Mouse (Mus musculus): Measurements from ENCODE around the gene Yy1. TPM values are rescaled to one million over a fixed set of nuclear protein-coding genes. Genes with fewer than 3 reads are reported as not detected.

The Yy1 gene
- total RNA-seq (2021), result 10 to 100 TPM; 52.1 to 55.8 TPM

DNA sequence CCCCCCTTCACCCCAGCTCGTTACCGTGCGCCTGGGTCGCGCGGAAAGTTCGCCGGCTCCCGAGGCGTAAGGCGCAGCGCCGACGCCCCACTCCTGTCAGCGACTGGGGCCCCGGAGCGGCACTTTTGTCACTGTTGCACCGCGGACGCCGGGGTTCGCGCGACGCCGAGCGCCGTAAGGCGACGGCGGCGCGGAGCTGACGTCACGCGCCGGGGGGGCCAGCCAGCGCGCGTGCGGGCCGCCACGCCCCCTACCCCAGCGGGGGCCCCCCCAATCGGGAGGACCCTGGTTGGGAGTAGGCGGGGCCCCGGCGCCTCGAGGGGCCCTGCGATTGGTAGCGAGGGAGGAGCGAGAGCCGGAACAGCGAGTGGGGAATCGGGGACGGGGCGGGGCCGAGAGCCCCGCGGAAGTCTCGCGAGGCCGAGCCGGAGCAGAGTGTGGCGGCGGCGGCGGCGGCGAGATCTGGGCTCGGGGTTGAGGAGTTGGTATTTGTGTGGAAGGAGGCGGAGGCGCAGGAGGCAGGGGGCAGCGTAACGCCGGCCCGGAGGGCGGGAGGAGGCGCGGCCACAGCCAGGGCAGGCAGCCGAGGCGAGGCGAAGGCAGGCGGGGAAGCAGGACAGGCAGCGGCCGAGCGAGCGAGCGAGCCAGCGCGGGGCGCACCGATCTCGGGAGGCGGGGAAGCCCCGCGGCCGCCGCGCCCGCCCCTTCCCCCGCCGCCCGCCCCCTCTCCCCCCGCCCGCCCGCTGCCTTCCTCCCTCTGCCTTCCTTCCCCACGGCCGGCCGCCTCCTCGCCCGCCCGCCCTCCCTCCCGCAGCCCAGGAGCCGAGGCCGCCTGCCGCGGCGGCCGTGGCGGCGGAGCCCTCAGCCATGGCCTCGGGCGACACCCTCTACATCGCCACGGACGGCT lies at the start of gene Yy1:
Gene Yy1 (plus strand): TSS at position 428 of the 907 bp plus-strand sequence.
- peak; percentile 97 to 98 for DNase-seq

DNA sequence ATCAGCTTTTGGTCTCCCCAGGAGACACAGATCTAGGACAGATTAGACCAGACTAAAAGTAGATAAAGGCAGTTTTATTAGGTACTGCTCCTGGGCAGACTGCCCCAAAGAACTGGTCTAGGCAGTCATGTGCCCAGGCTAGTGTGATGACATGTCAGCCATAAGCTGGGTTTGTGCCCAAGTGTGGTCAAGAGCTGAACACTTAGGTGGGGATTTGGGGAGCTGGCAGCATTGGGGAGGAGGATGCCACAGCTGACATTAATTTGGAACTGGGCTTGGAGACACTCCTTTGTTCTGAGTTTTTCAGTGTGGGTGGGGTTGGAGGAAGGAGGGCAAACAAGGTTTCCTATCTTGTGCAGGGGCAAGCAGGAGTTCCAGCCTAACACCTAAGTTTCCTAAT lies 46.8 kb upstream of the Yy1 start:
- no peak for DNase-seq

DNA sequence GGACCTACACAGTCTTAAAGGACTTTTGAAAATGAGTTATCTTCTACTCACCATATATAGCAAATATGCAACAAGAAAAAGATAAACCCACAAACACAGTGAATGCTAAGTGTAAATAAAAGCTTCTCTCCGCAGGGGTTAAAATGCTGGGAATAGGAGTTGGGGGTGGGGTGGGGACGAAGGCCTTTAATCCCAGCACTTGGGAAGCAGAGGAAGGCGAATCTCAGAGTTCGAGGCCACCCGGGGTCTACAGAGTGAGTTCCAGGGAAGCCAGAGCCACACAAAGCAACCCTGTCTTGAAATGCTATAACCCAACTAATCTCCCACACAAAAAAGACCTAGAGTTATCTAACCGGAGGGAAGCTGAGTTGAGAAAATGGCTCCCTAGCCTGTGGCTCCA lies 43.8 kb upstream of the Yy1 start:
- no peak for DNase-seq

DNA sequence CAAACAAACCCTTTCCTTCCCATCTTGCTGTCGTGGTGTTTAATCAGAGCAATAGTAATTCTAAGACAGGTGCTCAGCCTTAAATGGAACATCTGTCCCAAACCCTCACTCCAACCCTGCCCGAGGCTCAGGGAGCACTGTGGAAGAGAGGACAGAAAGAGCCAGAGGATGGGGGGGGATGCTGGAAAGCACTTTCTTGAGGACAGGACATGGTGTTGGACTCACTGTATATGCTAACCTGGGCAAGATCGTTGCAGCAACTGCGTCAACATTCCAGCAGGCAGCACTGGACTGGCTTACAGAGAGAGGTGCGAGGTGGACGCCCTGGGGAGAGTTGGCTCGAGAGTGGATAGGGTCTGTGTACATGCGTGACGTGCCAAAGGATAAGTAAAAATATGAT lies 43.3 kb upstream of the Yy1 start:
- no peak for DNase-seq

DNA sequence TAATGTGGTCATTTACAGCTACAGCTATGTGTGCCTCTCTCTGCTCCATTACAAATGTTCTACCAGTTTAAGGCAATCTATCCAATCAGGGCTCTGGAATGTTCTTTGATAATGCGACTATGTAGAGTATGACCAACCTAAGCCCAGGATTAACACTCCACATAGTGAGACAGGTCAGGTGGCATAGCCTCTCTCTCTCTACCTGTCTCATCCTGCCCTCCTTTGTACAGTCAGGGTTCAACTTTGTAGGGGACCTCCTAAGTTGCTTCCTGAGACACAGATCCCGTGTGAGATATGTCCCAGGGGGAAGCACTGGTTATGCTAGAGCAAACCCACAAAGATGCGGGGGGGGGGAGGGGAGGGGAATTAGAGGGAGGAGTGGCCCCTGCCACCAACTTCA lies 42.5 kb upstream of the Yy1 start:
- no peak for DNase-seq

DNA sequence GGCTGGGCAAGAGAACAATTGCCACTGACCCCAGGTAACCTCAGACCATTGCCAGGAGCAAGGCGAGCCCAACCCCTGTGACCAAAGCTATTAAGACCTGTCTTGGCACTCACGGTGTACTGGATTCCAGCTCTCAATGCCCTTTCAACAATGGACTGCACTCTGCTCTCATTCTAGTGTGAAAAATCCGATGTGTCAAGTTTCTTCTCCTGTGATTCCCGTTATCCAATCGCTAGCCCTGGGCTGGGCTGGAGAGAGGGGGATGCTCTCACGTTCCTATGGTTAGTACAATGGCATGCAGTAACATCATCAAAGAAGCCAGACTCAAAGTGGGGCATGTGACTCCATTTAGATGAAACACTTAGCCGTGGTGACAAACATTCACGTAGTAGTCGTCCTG lies 41.0 kb upstream of the Yy1 start:
- DNase-seq, result no peak

DNA sequence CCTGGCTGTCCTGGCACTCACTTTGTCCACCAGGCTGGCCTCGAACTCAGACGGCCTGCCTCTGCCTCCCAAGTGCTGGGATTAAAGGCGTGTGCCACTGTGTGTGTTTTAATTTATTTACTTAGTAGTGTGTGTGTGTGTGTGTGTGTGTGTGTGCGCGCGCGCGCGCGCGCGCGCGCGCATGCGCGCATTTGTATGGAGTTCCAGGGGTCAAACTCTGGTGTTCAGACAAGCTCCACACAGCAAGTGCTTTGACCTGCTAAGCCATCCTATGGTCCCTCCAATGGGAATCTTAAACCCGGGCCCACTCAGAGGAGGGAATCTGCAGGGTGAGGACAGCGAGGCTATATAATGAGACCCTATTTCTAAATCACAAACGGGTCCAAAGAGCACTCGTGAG lies 37.6 kb upstream of the Yy1 start:
- DNase-seq, result no peak

DNA sequence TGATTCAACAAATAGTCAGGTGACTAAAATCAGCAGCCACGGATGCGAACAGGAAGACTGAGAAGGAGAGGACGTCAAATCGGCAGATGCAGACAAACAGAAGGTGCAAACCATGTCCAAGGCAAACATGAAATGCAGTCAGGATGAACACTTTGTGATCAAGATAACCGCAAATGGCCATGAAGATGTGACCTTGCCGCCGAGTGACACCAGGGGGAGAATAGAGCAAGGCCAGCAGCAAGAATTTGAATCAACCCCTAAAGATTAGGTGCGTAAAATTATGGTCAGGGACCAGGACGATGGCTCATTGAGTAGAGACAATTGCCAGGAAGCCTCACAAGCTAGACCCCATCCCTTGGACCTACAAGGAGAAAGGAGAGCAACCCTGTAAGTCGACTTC lies 36.2 kb upstream of the Yy1 start:
- no peak for DNase-seq

DNA sequence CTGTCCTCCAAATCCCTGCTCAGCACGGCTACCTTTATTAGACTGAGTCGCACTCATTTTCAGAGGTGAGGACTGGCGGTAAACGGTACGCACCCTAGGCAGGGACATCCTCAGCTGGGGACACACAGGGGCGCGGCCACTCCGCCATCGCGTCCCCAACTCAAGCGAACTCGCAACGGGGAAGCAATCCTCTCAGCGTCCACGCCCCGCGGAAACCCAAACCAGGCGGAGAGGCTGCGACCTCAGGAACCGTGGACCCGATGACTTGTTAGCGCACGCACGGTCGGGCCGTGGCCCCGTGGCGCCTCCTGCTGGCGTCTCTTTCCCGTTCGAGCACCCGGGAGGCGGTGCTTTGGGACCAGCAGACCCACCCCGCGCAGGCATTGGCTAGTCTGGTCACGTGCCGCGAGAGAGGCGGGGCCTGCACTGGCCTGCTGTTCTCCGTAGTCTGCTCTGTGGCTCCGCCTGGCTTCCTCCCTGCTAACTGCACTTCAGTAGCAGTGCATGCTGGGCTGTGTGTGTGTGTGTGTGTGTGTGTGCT lies 35.0 kb upstream of the Yy1 start:
- peak; percentile 95 to 96 for DNase-seq

DNA sequence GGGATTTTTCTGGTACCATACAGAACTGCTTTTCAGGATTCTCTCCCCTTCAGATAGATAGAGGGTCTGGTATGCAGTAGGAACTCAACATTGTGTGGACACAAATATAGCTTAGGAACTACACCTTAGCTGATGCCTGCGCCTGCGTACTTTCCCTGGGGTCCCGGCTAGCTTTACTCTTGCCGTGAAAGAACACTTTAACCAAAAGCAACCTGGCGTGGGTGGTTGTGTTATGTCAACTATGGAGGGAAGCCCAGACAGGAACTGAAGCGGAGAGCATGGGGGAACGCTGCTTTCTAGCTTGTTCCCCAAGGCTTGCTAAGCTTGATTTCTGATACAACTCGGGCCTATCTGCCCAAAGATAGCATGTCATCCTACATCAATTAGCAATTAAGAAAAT lies 34.5 kb upstream of the Yy1 start:
- DNase-seq, result peak in 1 of 2 experiments; percentile 28

DNA sequence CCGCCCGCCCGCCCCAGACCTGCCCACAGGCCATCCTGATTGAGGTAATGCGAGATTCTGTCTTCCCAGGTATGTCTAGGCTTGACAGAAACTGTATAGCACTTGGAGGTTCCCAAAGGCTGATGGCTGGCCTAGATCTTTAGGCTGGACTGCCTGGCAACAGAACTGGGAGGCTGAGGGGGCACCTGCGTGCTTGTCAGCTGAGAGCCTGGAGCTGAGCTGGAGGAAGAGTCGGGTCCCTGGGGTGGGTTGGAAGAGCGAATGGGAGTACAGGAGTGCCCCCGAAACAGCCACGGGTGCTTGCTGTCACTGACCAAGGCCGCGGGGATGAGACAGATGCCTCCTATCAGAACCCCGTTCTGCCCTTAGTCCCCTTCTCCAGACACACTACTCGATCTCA lies 34.1 kb upstream of the Yy1 start:
- no peak for DNase-seq

DNA sequence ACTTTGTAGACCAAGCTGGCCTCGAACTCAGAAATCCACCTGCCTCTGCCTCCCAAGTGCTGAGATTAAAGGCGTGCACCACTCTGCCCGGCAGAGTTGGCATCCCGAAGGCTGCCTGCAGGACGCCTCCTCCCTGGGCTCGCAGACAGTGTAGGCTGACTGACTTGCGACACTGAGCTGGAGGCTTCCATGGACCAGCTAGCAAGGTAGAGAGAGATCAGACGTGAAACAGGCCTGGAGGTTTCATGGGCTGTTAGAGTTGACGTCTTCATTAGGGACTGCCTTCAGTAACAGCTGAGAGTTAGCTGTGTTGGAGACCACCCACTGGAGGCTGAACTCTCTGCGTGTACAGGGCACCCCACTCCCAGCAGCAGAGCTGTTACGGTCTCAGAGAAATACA lies 33.5 kb upstream of the Yy1 start:
- no peak for DNase-seq

DNA sequence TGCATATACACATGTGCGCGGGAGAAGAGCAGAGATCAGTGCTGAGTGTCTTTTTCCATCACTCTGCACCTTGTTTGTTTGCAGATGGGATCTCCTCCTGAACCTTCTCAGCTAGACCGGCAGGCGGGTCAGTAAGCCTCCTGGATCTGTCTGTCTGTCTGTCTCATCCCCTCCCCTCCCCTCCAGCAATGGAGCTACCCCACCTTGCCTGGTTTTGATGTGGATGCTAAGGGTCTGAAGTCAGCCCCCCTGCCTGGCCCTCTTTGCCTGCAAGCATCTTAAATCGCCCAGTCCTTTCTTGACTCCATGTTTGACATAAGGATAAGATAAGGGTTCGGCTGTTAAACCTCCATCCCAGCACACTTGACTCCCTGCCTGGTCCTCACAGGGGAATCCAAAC lies 32.8 kb upstream of the Yy1 start:
- no peak for DNase-seq

DNA sequence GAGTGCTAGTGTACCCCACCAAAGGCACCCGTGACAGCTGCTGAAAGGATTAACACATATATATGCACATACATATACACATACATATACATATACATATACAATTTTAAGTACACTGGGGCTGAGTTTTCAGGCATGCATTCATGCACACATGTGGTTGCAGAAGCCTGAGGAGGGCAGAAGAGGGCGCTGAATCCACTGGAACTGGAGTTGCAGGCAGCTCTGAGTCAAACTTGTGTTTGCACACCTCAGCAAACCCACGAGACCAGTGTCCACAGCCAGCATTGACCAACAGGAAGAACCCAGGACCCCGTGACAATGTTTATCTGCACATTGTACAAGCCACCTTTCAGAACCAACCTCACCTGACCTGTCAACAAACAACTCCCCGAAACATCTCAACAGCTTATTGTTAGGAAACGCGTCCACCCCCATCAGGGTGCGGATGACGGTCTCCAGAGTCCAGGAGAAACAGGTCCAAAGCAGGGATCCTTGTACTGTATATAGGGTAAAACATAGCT lies 32.2 kb upstream of the Yy1 start:
- no peak for DNase-seq

DNA sequence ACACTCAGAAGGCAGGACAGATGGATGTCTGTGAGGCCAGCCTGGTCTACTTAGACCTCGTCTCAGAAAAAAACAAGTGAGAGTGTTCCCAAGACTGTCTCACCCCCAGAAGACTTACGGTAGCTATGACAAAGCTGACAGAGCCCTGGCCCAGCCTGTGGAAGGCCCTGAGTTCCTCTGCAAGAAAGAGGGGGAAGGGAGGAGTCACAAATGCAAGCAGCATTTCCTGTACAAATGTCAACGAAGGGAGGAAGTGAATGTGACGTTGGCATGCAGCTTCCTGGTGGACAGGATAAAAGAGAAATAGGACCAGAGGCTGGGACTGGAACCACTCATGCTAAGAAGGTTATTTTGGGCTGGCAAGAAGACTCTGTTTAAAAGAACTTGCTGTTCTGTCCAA lies 31.6 kb upstream of the Yy1 start:
- no peak for DNase-seq

DNA sequence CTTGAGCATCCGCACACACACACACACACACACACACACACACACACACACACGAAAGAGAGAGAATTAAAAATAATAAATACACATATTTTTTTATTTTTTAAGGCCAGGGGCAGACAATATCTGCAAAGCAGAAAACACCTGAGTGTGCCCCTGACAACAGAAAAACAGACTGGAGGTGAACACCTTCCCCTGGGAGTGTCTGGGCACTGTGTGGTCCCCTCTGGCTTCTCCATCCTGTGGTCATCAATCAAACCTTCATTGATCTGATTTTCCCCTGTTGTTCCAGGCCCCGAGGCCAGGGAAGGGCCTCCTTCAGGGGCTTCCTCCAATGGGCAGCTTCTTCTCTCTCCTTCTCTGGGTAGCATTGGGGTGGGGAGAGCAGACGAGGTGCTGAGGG lies 31.1 kb upstream of the Yy1 start:
- DNase-seq, result no peak

DNA sequence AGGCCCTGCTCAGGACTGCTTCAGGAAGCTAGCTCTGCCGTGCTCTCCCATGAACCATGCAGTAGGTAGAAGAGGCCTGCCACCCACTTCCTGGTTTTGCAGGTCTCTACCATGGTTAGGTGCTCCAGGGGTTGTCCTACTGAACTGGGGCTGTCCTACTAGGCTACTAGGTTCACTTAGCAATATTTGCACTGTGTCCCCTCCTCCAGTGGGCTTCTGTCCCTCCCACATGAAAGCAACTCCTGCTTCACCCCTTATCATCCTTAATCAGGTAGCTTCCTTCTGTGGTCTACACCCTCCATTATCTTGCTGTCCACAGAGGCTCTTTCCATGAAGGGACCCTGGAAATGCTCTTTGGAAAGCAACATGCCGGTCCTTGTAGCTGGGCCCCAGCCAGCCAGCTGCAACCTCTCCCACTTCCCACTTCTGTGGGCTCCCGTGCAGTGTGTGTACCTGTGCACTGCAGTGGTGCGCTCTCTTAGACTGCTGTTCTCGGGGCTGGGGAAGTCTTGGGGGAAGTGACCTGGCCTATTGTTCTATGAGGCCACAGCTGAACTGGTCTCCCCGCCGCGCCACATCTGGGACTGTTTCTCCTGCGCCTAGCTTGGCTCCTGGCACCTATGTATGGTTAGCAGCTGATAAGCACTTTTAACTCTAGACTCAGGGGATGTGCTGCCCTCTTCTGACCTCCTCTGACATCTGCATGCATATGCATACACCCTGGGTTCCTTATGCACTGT lies 29.5 kb upstream of the Yy1 start:
- DNase-seq, result no peak

DNA sequence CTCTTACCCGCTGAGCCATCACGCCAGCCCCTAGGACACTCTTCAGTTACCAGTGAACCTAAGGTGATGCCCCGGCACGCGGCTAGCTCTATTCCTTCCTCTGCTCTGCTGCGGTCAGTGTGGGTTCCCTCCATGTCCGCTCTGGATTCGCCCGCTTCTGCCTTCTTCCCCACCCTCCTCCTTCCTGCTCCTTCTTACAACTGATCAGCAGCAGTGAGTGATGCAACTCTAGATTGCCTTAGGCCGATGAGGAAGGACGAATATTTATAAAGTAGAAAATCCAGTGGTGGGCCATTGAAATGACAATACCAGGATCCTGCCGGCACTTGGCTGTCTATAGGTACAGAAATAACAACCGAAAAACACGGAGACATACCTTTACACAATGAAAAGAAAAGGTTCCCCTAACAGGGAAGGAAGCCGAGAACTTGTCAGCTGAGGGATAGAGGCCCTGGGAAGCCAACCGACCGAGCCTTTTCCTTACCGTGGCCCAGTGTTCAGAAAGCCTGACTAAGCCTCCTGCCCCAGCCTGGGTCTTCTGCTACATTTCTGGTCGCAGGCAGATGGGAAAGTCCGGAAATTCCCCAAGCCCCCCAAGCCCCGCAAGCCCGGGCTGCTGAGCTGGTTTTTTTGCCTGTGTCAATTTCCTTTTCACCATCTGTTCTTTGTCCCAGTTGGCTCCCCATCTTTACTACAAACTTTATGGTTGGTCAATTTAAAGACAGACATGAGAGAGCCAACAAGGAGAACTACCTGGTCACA lies 27.7 kb upstream of the Yy1 start:
- no peak for DNase-seq

DNA sequence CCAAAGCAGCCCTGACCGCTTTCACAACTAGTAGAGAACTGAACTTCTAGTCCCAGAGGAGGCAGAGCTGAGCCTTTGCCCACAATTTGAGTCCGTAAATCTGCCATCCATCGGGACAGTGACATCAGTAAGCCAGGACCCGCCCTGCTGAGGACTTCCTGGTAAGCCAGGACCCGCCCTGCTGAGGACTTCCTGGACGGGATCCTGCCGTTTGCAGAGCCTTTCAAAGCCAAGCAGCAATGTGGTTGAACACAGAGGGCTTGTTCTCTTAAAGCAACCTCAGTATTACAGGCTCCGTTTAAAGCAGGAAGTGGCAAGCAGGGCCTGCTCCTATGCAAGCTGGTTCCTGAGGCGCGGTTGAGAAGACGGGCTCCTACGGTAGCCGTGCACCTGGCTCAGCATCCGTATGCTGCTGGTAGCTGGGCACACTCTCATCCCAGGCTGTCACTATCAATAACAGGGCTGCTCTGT lies 27.0 kb upstream of the Yy1 start:
- DNase-seq, result no peak

DNA sequence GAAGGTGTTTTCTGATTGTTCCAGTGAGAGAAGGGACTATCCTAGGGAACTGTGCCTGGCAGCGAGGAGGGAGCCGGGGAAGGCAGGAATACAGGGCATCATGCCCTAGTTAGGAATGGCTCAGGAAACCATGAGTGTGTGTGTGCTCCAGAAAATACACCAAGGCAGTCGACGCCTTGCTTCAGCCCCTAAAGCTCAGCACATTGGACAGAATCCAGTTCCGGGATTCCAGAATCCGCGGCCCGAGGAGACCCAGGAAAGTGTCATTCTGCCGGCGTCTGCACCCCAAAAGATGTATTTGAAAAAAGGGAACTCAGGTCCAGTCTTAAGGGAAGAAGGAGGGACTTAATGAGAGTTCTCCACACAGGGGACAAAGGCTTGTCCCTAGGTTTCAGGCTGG lies 26.5 kb upstream of the Yy1 start:
- no peak for DNase-seq

DNA sequence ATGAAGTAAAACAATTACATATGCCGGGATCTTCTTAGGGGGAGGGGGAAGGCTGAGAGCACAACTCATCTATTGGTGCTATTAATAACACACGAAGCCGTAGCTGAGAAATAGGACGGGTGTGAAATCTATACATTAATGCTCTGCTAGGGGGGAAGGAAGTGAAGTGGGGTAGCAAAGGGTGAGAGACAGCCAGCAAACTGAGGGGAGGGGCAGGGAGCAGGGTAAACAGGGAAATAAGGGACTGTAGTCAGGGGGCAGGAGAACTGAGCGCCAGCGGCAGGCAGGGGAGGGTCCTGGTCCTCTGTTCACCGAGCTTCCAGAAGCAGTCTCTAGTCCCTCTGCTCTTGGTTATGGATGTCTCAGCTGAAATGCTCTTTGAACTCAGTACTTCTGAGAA lies 25.9 kb upstream of the Yy1 start:
- no peak for DNase-seq

DNA sequence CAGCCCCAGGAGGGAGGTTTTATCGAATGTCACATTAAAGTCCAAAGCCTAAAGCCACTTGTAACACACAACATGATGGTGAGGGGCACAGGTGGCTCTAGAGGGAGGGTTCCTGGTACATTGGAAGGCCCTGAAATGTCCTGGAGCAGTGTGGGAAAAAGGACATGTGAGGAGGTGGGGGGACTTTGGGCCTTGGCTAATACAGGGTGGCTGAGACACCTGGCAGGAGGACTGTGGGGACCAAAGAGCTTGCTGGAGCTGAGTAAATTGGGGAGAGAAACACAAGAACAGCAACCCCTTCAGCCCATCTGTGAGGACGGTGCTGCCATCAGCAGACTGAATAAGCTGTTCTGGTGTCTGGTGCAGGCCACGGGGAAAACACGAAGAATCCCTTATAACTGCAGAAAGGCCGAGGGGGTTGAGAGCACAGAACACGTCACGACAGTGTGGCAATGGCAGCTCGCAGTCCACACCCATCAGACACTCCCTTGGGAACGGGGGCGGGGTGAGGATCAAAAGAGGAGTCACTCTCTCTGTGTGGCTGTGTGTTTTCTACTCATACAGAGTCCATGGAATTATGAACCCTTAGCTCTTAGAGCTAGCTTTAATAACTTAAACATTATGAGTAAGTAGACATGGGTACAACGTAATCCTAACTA lies 24.4 kb upstream of the Yy1 start:
- DNase-seq, result no peak
